Mouse (Mus musculus): ENCODE measurements around the gene Epha4. TPM values are rescaled to one million over a fixed set of nuclear protein-coding genes. Genes with fewer than 3 reads are reported as not detected.

The Epha4 gene
- polyA plus RNA-seq, 1 experiment from 2014 or later = 24.0 TPM

- H3K36me3 ChIP-seq (ENCODE audit: control insufficient read depth, insufficient read depth, low read length) = peaks cover 7% of the 10 kb centered on the region; the same call in 1 of the 2 replicates
- H3K9ac ChIP-seq (ENCODE audit: low read depth, low read length) = no peak overlapping the region
- H3K27ac ChIP-seq (ENCODE audit: low read depth, low read length) = no peak overlapping the region
- no peaks in the 10 kb centered on the region for H3K27me3 ChIP-seq (ENCODE audit: control insufficient read depth, insufficient read depth, low read length)
- no peak overlapping the region for H3K4me3 ChIP-seq (ENCODE audit: low read length)
- no peak overlapping the region for H3K4me2 ChIP-seq (replicated peaks; ENCODE audit: low read depth, low read length)
- ATAC-seq (ENCODE audit: low FRiP score, low TSS enrichment) = no peak
- peaks cover 12% of the 10 kb centered on the region for H3K4me1 ChIP-seq (ENCODE audit: control insufficient read depth, insufficient read depth, low read length)
- H3K9me3 ChIP-seq (ENCODE audit: control insufficient read depth, low read length) = no peaks in the 10 kb centered on the region
- WGBS = 26% methylated on average over 1 of the region's 1 CpGs
Observed at GRCm38 (mm10) chr1:77447061-77447614, 67.8 kb downstream of the Epha4 start.

DNA sequence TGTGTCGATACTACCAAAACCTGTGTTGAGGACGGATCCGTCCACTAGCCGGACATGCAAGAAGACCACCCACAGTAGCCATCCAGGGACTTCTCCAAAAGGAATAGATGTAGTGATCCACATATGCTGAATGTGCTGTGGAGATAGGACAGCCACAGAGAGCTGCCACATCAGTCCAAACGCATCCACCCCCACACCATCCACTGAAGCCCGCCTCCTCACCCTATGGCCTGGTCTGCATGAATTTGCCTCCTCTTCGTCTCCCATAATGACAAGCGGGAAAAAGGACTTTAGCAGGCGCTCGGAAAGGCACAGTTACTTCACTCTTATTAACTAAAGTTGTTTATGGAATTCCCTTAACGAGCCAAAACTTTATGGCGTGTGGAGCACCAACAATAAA, 68.5 kb downstream of the Epha4 start:
- no peak overlapping the region for H3K27ac ChIP-seq (ENCODE audit: low read depth, low read length)
- peak; percentile 57; the same call in 1 of the 2 replicates for ATAC-seq (ENCODE audit: low FRiP score, low TSS enrichment)
- WGBS = 31% methylated on average over 12 of the region's 12 CpGs

GRCm38 (mm10) chr1:77444648-77445047, 70.2 kb downstream of the Epha4 start:
- H3K27ac ChIP-seq (ENCODE audit: low read depth, low read length) = no peak overlapping the region
- no peak overlapping the region for H3K9ac ChIP-seq (ENCODE audit: low read depth, low read length)
- H3K9me3 ChIP-seq (ENCODE audit: control insufficient read depth, low read length) = no peaks in the 10 kb centered on the region
- no peak overlapping the region for H3K4me3 ChIP-seq (ENCODE audit: low read length)
- no peak overlapping the region for H3K4me2 ChIP-seq (replicated peaks; ENCODE audit: low read depth, low read length)
- H3K4me1 ChIP-seq (ENCODE audit: control insufficient read depth, insufficient read depth, low read length) = peaks cover 16% of the 10 kb centered on the region
- no peak for ATAC-seq (ENCODE audit: low FRiP score, low TSS enrichment)
- 85% methylated on average over 9 of the region's 9 CpGs for WGBS
- H3K27me3 ChIP-seq (ENCODE audit: control insufficient read depth, insufficient read depth, low read length) = no peaks in the 10 kb centered on the region
- peaks cover 7% of the 10 kb centered on the region; the same call in 1 of the 2 replicates for H3K36me3 ChIP-seq (ENCODE audit: control insufficient read depth, insufficient read depth, low read length)

More for the DNA sequence above, 68.5 kb downstream of the Epha4 start:
- Histone ChIP-seq H3K4me3 (ENCODE audit: low read length) (no peak overlapping the region), H3K4me2 (replicated peaks; ENCODE audit: low read depth, low read length) (0 out of 2 replicates have a peak overlapping the region, but pooled peaks have one; percentile 3), H3K27me3 (ENCODE audit: control insufficient read depth, insufficient read depth, low read length) (no peaks in the 10 kb centered on the region), H3K4me1 (ENCODE audit: control insufficient read depth, insufficient read depth, low read length) (peaks cover 12% of the 10 kb centered on the region), H3K9ac (ENCODE audit: low read depth, low read length) (no peak overlapping the region; the same call in 1 of the 2 replicates), H3K36me3 (ENCODE audit: control insufficient read depth, insufficient read depth, low read length) (peaks cover 7% of the 10 kb centered on the region; the same call in 1 of the 2 replicates), H3K9me3 (ENCODE audit: control insufficient read depth, low read length) (no peaks in the 10 kb centered on the region)

GRCm38 (mm10) chr1:77441987-77442386, 72.9 kb downstream of the Epha4 start:
- H3K27me3 ChIP-seq (ENCODE audit: control insufficient read depth, insufficient read depth, low read length) = no peaks in the 10 kb centered on the region
- H3K9ac ChIP-seq (ENCODE audit: low read depth, low read length) = no peak overlapping the region
- WGBS = 39% methylated on average over 4 of the region's 4 CpGs
- no peak overlapping the region for H3K4me2 ChIP-seq (replicated peaks; ENCODE audit: low read depth, low read length)
- no peaks in the 10 kb centered on the region for H3K9me3 ChIP-seq (ENCODE audit: control insufficient read depth, low read length)
- no peak for ATAC-seq (ENCODE audit: low FRiP score, low TSS enrichment)
- H3K4me1 ChIP-seq (ENCODE audit: control insufficient read depth, insufficient read depth, low read length) = peaks cover 14% of the 10 kb centered on the region
- H3K4me3 ChIP-seq (ENCODE audit: low read length) = no peak overlapping the region
- no peak overlapping the region for H3K27ac ChIP-seq (ENCODE audit: low read depth, low read length)
- H3K36me3 ChIP-seq (ENCODE audit: control insufficient read depth, insufficient read depth, low read length) = peaks cover 7% of the 10 kb centered on the region; the same call in 1 of the 2 replicates

- Histone ChIP-seq H3K27ac (ENCODE audit: low read depth, low read length) (no peak overlapping the region), H3K9ac (ENCODE audit: low read depth, low read length) (no peak overlapping the region), H3K36me3 (ENCODE audit: control insufficient read depth, insufficient read depth, low read length) (peaks cover 7% of the 10 kb centered on the region; the same call in 1 of the 2 replicates), H3K27me3 (ENCODE audit: control insufficient read depth, insufficient read depth, low read length) (no peaks in the 10 kb centered on the region), H3K4me3 (ENCODE audit: low read length) (no peak overlapping the region), H3K4me1 (ENCODE audit: control insufficient read depth, insufficient read depth, low read length) (peaks cover 9% of the 10 kb centered on the region), H3K9me3 (ENCODE audit: control insufficient read depth, low read length) (no peaks in the 10 kb centered on the region), H3K4me2 (replicated peaks; ENCODE audit: low read depth, low read length) (no peak overlapping the region)
- ATAC-seq (ENCODE audit: low FRiP score, low TSS enrichment) = no peak
- 49% methylated on average over 4 of the region's 4 CpGs for WGBS
Observed at GRCm38 (mm10) chr1:77441401-77441800, 73.5 kb downstream of the Epha4 start.

GRCm38 (mm10) chr1:77440512-77440911, 74.4 kb downstream of the Epha4 start:
- 0 out of 2 replicates have a peak, but pooled peaks cover 4% of the 10 kb centered on the region for H3K4me1 ChIP-seq (ENCODE audit: control insufficient read depth, insufficient read depth, low read length)
- H3K4me3 ChIP-seq (ENCODE audit: low read length) = no peak overlapping the region

GRCm38 (mm10) chr1:77439383-77440074, 75.4 kb downstream of the Epha4 start:
- ATAC-seq (ENCODE audit: low FRiP score, low TSS enrichment) = no peak
- Histone ChIP-seq H3K4me3 (ENCODE audit: low read length) (no peak overlapping the region), H3K27me3 (ENCODE audit: control insufficient read depth, insufficient read depth, low read length) (no peaks in the 10 kb centered on the region), H3K27ac (ENCODE audit: low read depth, low read length) (no peak overlapping the region), H3K36me3 (ENCODE audit: control insufficient read depth, insufficient read depth, low read length) (peaks cover 7% of the 10 kb centered on the region; the same call in 1 of the 2 replicates), H3K4me2 (replicated peaks; ENCODE audit: low read depth, low read length) (no peak overlapping the region), H3K9ac (ENCODE audit: low read depth, low read length) (no peak overlapping the region), H3K9me3 (ENCODE audit: control insufficient read depth, low read length) (no peaks in the 10 kb centered on the region), H3K4me1 (ENCODE audit: control insufficient read depth, insufficient read depth, low read length) (0 out of 2 replicates have a peak, but pooled peaks cover 4% of the 10 kb centered on the region)
- 88% methylated on average over 3 of the region's 3 CpGs for WGBS

More at GRCm38 (mm10) chr1:77440512-77440911, 74.4 kb downstream of the Epha4 start:
- Histone ChIP-seq H3K36me3 (ENCODE audit: control insufficient read depth, insufficient read depth, low read length) (peaks cover 7% of the 10 kb centered on the region; the same call in 1 of the 2 replicates), H3K9me3 (ENCODE audit: control insufficient read depth, low read length) (no peaks in the 10 kb centered on the region), H3K27ac (ENCODE audit: low read depth, low read length) (no peak overlapping the region), H3K9ac (ENCODE audit: low read depth, low read length) (no peak overlapping the region), H3K4me2 (replicated peaks; ENCODE audit: low read depth, low read length) (no peak overlapping the region), H3K27me3 (ENCODE audit: control insufficient read depth, insufficient read depth, low read length) (no peaks in the 10 kb centered on the region)
- ATAC-seq (ENCODE audit: low FRiP score, low TSS enrichment) = peak; percentile 28; the same call in 1 of the 2 replicates
- 25% methylated on average over 10 of the region's 10 CpGs for WGBS

DNA sequence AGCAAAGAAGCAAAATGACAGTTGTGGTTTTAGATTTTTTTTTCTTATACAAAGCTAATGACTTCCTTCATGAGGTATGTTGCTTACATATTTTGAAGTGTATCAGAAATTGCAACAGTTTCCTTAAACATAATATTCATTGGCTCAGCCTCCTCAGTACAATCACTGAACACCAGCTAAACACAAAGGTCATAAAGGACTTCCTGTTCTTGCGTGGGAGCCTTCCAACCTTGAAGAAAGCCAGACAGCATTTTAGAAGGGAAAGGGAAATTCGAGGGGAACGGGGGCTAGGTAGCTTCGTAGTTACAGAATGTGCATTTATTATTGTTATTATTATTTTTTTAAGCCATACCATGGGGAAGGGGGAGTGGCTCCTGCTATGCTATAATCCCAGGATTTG, 76.2 kb downstream of the Epha4 start:
- H3K9ac ChIP-seq (ENCODE audit: low read depth, low read length) = no peak overlapping the region
- 0 out of 2 replicates have a peak, but pooled peaks cover 4% of the 10 kb centered on the region for H3K4me1 ChIP-seq (ENCODE audit: control insufficient read depth, insufficient read depth, low read length)
- 6% methylated on average over 4 of the region's 4 CpGs for WGBS
- H3K27ac ChIP-seq (ENCODE audit: low read depth, low read length) = no peak overlapping the region
- H3K9me3 ChIP-seq (ENCODE audit: control insufficient read depth, low read length) = no peaks in the 10 kb centered on the region
- no peaks in the 10 kb centered on the region for H3K27me3 ChIP-seq (ENCODE audit: control insufficient read depth, insufficient read depth, low read length)
- peaks cover 4% of the 10 kb centered on the region; the same call in 1 of the 2 replicates for H3K36me3 ChIP-seq (ENCODE audit: control insufficient read depth, insufficient read depth, low read length)
- no peak overlapping the region for H3K4me3 ChIP-seq (ENCODE audit: low read length)
- no peak for ATAC-seq (ENCODE audit: low FRiP score, low TSS enrichment)
- H3K4me2 ChIP-seq (replicated peaks; ENCODE audit: low read depth, low read length) = no peak overlapping the region
